Mouse (Mus musculus) midbrain, embryonic 13.5 days (tissue): ENCODE results near the gene Sbf2. TPM values are rescaled to one million over a fixed set of nuclear protein-coding genes. Genes with fewer than 3 reads are reported as not detected.

Experiments used
- ATAC-seq: fragments of 200-750 bp; cut with Nextera tagmentation; 2 replicates; pipeline ENCODE4 v1.8.0; 2017; ENCODE audit warnings: mild to moderate bottlenecking, moderate TSS enrichment, moderate library complexity
- H3K27ac ChIP-seq: fragments of 300-500 bp; sonication (generic); 2 replicates; pipeline ENCODE4 v1.5.1; 2015; ENCODE audit warnings: inconsistent platforms, mild to moderate bottlenecking, moderate library complexity
- H3K27me3 ChIP-seq: fragments of 300-500 bp; sonication (generic); 2 replicates; pipeline ENCODE4 v1.6.1; 2015; ENCODE audit warnings: mild to moderate bottlenecking, inconsistent platforms
- H3K36me3 ChIP-seq: fragments of 300-500 bp; sonication (generic); 2 replicates; pipeline ENCODE4 v1.6.1; 2015; ENCODE audit warnings: mild to moderate bottlenecking, inconsistent platforms
- H3K4me1 ChIP-seq: fragments of 300-500 bp; sonication (generic); replicated peaks from 2 replicates; pipeline ENCODE4 v1.6.1; 2015; ENCODE audit warnings: inconsistent platforms
- H3K4me2 ChIP-seq: fragments of 300-500 bp; sonication (generic); replicated peaks from 2 replicates; pipeline ENCODE4 v1.6.1; 2015; ENCODE audit warnings: moderate library complexity, mild to moderate bottlenecking, inconsistent platforms
- H3K4me3 ChIP-seq: fragments of 300-500 bp; sonication (generic); replicated peaks from 2 replicates; pipeline ENCODE4 v1.5.1; 2015; ENCODE audit warnings: mild to moderate bottlenecking, inconsistent platforms
- H3K9ac ChIP-seq: fragments of 300-500 bp; sonication (generic); replicated peaks from 2 replicates; pipeline ENCODE4 v1.6.1; 2015; ENCODE audit warnings: mild to moderate bottlenecking, inconsistent platforms
- H3K9me3 ChIP-seq: fragments of 300-500 bp; sonication (generic); 2 replicates; pipeline ENCODE4 v1.6.1; 2016; ENCODE audit warnings: mild to moderate bottlenecking, inconsistent platforms
- WGBS: fragments of 180-500 bp; shearing (Covaris S2); methylation state at CpG from one replicate; pipeline ENCODE4 v1.1.7; 2015; 5-methylcytosine and 5-hydroxymethylcytosine counted together
- polyA plus RNA-seq: library from polyadenylated mRNA; unstranded; fragments of >200 nt; fragmentation: Nextera tagmentation; extraction: Ambion mirVana; gene quantifications from 2 replicates; pipeline ENCODE4 v1.2.1, GENCODE M21; 2015

The Sbf2 gene
- polyA plus RNA-seq, 1 experiment from 2014 or later = 57.6 TPM

GRCm38 (mm10) chr7:110627486-110628272, 13.0 kb upstream of the Sbf2 start, which contains the start of gene Adm:
Gene Adm, plus strand, starts transcription at chr7:110627661.
- H3K27me3 ChIP-seq = peaks cover 85% of the 10 kb centered on the region
- no peak within 1 kb of the TSS for H3K27ac ChIP-seq
- peak within 1 kb of the TSS; percentile 63; the same call in 1 of the 2 replicates for H3K9ac ChIP-seq
- H3K9me3 ChIP-seq = no peaks in the 10 kb centered on the region
- 0 out of 2 replicates have a peak, but pooled peaks have one; percentile 37 for ATAC-seq
- peak within 1 kb of the TSS; percentile 72 for H3K4me2 ChIP-seq
- H3K4me1 ChIP-seq = peaks cover 41% of the 10 kb centered on the region
- 1% methylated on average over 30 of the region's 30 CpGs for WGBS
- H3K4me3 ChIP-seq = peak within 1 kb of the TSS; percentile 45
- H3K36me3 ChIP-seq = no peaks in the 10 kb centered on the region

GRCm38 (mm10) chr7:110627099-110627482, 12.4 kb upstream of the Sbf2 start:
- ATAC-seq = no peak
- Histone ChIP-seq H3K9me3 (no peaks in the 10 kb centered on the region), H3K4me1 (peaks cover 41% of the 10 kb centered on the region), H3K27me3 (peaks cover 81% of the 10 kb centered on the region), H3K4me2 (peak overlapping the region; percentile 72), H3K36me3 (no peaks in the 10 kb centered on the region), H3K4me3 (peak overlapping the region; percentile 45), H3K9ac (no peak overlapping the region), H3K27ac (no peak overlapping the region)
- WGBS = 3% methylated on average over 12 of the region's 12 CpGs

- ATAC-seq = no peak
- peaks cover 41% of the 10 kb centered on the region for H3K4me1 ChIP-seq
- peak overlapping the region; percentile 45; the same call in 1 of the 2 replicates for H3K4me3 ChIP-seq
- WGBS = 5% methylated on average over 28 of the region's 28 CpGs
- peaks cover 80% of the 10 kb centered on the region for H3K27me3 ChIP-seq
- H3K9me3 ChIP-seq = no peaks in the 10 kb centered on the region
- H3K36me3 ChIP-seq = no peaks in the 10 kb centered on the region
- H3K9ac ChIP-seq = no peak overlapping the region
- H3K4me2 ChIP-seq = peak overlapping the region; percentile 72
- no peak overlapping the region for H3K27ac ChIP-seq
Observed at GRCm38 (mm10) chr7:110626186-110627098, 11.7 kb upstream of the Sbf2 start.

- WGBS = 63% methylated on average over 10 of the region's 10 CpGs
Observed at GRCm38 (mm10) chr7:110625489-110625888, 10.8 kb upstream of the Sbf2 start.

GRCm38 (mm10) chr7:110624961-110625360, 10.2 kb upstream of the Sbf2 start:
- no peak for ATAC-seq
- Histone ChIP-seq H3K9ac (no peak overlapping the region), H3K4me3 (no peak overlapping the region), H3K36me3 (no peaks in the 10 kb centered on the region), H3K4me2 (no peak overlapping the region), H3K9me3 (no peaks in the 10 kb centered on the region), H3K27ac (no peak overlapping the region), H3K4me1 (peaks cover 36% of the 10 kb centered on the region), H3K27me3 (peaks cover 68% of the 10 kb centered on the region)
- WGBS = 86% methylated on average over 13 of the region's 13 CpGs

More at GRCm38 (mm10) chr7:110625489-110625888, 10.8 kb upstream of the Sbf2 start:
- H3K27me3 ChIP-seq = peaks cover 70% of the 10 kb centered on the region
- peaks cover 38% of the 10 kb centered on the region for H3K4me1 ChIP-seq
- H3K4me3 ChIP-seq = 0 out of 2 replicates have a peak overlapping the region, but pooled peaks have one; percentile 6
- no peak overlapping the region for H3K9ac ChIP-seq
- H3K27ac ChIP-seq = no peak overlapping the region
- no peak for ATAC-seq
- H3K9me3 ChIP-seq = no peaks in the 10 kb centered on the region
- H3K4me2 ChIP-seq = peak overlapping the region; percentile 72
- no peaks in the 10 kb centered on the region for H3K36me3 ChIP-seq

GRCm38 (mm10) chr7:110624067-110624466, 9.3 kb upstream of the Sbf2 start:
- H3K36me3 ChIP-seq = no peaks in the 10 kb centered on the region
- H3K4me1 ChIP-seq = peaks cover 34% of the 10 kb centered on the region
- H3K4me2 ChIP-seq = no peak overlapping the region
- H3K9me3 ChIP-seq = no peaks in the 10 kb centered on the region
- H3K27me3 ChIP-seq = peaks cover 59% of the 10 kb centered on the region
- no peak overlapping the region for H3K4me3 ChIP-seq
- H3K27ac ChIP-seq = no peak overlapping the region
- no peak for ATAC-seq
- no peak overlapping the region for H3K9ac ChIP-seq
- WGBS = 56% methylated on average over 2 of the region's 2 CpGs

- no peak for ATAC-seq
- no peak overlapping the region for H3K4me2 ChIP-seq
- no peaks in the 10 kb centered on the region for H3K36me3 ChIP-seq
- no peaks in the 10 kb centered on the region for H3K9me3 ChIP-seq
- H3K4me3 ChIP-seq = no peak overlapping the region
- H3K9ac ChIP-seq = no peak overlapping the region
- peaks cover 22% of the 10 kb centered on the region for H3K27me3 ChIP-seq
- H3K4me1 ChIP-seq = peaks cover 8% of the 10 kb centered on the region
- WGBS = 62% methylated on average over 9 of the region's 9 CpGs
- no peak overlapping the region for H3K27ac ChIP-seq
Observed at GRCm38 (mm10) chr7:110619086-110619611, 4.4 kb upstream of the Sbf2 start.

- no peak overlapping the region for H3K27ac ChIP-seq
- no peak for ATAC-seq
- no peak overlapping the region for H3K9ac ChIP-seq
- no peaks in the 10 kb centered on the region for H3K9me3 ChIP-seq
- peak overlapping the region; percentile 95 for H3K4me3 ChIP-seq
- peak overlapping the region; percentile 81; the same call in 1 of the 2 replicates for H3K4me2 ChIP-seq
- H3K4me1 ChIP-seq = peaks cover 30% of the 10 kb centered on the region
- H3K27me3 ChIP-seq = peaks cover 12% of the 10 kb centered on the region
- 15% methylated on average over 11 of the region's 11 CpGs for WGBS
- no peaks in the 10 kb centered on the region for H3K36me3 ChIP-seq
Observed at GRCm38 (mm10) chr7:110615792-110616191, 1.1 kb upstream of the Sbf2 start.

- H3K27me3 ChIP-seq = peaks cover 12% of the 10 kb centered on the region
- 0% methylated on average over 20 of the region's 20 CpGs for WGBS
- peak overlapping the region; percentile 98 for H3K27ac ChIP-seq
- H3K9ac ChIP-seq = peak overlapping the region; percentile 94
- H3K4me1 ChIP-seq = peaks cover 30% of the 10 kb centered on the region
- peak overlapping the region; percentile 81 for H3K4me2 ChIP-seq
- ATAC-seq = peak; percentile 16; the same call in 1 of the 2 replicates
- peak overlapping the region; percentile 95 for H3K4me3 ChIP-seq
- H3K9me3 ChIP-seq = no peaks in the 10 kb centered on the region
- H3K36me3 ChIP-seq = no peaks in the 10 kb centered on the region
Observed at GRCm38 (mm10) chr7:110615151-110615631, 469 bp upstream of the Sbf2 start.

GRCm38 (mm10) chr7:110613381-110614132, 1.2 kb downstream of the Sbf2 start:
- no peak; the same call in none of the 2 replicates for ATAC-seq
- Histone ChIP-seq H3K4me3 (peak overlapping the region; percentile 95), H3K9me3 (no peaks in the 10 kb centered on the region), H3K27me3 (peaks cover 12% of the 10 kb centered on the region), H3K4me1 (peaks cover 30% of the 10 kb centered on the region), H3K36me3 (no peaks in the 10 kb centered on the region), H3K9ac (peak overlapping the region; percentile 94), H3K27ac (peak overlapping the region; percentile 98), H3K4me2 (peak overlapping the region; percentile 81)
- 4% methylated on average over 17 of the region's 17 CpGs for WGBS

- ATAC-seq = no peak
- Histone ChIP-seq H3K4me3 (no peak overlapping the region), H3K9me3 (no peaks in the 10 kb centered on the region), H3K9ac (no peak overlapping the region), H3K4me2 (no peak overlapping the region), H3K4me1 (peaks cover 4% of the 10 kb centered on the region), H3K27ac (no peak overlapping the region), H3K27me3 (no peaks in the 10 kb centered on the region), H3K36me3 (no peaks in the 10 kb centered on the region)
- 100% methylated on average over 1 of the region's 1 CpGs for WGBS
Observed at GRCm38 (mm10) chr7:110606906-110607305, 7.8 kb downstream of the Sbf2 start.
